Mouse (Mus musculus): ENCODE results near the gene Chst3.
A peak's percentile ranks its signal among the peaks of the same experiment; 100 is the strongest.
"Not testable (repeated sequence)": the region's sequence is repeated elsewhere in the genome, so short reads cannot be mapped to it uniquely, and the experiment has no call there.

Chst3 gene

DNA sequence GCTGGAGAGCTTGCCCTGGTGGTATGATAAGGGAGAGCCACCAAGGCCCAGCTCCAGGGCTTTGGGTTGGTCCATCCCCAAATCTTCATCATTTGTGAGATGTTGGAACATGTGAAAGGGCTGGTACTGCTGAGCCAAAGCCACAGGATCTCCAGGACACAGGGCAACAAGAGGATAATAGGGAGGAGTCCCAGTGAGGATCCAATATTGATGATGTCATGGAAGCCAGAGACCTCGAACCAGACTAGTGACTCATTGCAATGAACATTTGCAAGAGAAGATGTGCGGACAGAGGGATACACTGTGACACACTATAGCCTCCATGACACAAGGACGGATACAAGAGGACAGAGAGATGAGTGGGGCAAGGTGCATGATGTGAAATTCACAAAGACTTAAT, 60.9 kb downstream of the Chst3 start:
- DNase-seq (ENCODE audit: low spot score), result no peak

DNA sequence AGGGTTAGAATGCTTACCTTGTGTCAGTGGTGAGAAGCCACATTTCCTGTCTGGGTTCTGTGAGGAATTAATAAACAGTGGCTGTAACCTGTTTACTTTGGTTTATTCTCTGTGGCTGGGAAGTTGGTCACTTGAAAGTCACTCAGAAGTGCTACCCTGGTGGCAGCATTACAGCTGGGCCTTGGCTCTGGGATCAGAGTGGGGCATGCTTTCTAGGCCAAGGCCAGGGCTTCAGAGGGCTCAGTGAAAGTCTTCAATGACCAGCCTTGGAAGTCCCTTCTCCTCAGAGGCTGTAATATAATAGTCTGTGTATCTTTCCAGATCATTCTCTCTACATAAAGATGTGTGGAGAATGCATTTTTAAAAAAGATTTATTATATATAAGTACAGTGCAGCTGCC, 63.0 kb downstream of the Chst3 start:
- no peak for DNase-seq (ENCODE audit: low spot score)

DNA sequence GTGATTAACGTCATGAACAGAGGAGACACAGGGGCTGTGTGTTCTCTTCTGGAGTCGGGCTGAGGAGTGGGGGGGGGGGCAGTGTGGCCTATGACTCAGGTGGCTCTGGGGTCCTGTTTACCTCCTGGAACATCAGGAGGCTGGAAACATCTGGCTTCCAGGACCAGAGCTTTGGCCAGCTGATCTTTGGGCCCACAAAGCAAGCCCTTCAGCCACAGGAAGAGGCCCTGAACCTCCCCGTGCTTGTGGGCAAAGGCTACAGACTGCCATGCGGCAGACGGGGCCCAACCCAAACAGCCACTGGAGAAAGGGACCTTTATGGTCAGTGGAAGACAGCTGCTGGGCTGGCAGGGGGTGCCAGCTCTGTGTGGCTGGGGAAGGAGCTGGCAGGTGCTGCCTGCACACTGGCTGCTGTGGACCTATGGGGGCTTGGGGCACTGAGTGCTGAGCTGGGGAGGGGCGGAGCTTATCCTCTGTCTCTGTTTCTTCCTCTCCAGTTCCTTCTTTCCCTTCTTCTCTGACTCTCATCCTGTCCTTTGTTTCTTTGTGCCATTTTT, 67.9 kb downstream of the Chst3 start:
- no peak for DNase-seq (ENCODE audit: low spot score)

DNA sequence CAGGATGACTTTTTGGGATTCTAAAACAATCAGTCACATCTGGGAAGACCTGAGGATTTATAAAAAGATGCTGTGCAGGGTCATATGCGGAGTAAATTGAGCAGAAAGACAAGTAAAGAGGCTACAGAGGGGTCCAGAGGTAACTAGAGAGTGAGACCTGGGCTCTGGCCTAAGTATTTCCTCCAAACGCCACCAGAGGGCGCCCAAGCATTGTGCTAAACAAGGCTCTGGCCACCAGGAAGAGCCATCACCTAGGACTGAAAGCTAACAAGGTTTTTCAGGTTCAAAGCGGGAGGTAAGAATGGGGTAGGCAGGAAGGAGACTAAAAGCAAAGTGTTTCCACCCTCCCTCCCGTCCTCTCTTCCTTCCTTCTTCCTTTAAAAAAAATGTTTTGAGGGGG, 71.0 kb downstream of the Chst3 start:
- peak; percentile 43 for DNase-seq (ENCODE audit: low spot score)

DNA sequence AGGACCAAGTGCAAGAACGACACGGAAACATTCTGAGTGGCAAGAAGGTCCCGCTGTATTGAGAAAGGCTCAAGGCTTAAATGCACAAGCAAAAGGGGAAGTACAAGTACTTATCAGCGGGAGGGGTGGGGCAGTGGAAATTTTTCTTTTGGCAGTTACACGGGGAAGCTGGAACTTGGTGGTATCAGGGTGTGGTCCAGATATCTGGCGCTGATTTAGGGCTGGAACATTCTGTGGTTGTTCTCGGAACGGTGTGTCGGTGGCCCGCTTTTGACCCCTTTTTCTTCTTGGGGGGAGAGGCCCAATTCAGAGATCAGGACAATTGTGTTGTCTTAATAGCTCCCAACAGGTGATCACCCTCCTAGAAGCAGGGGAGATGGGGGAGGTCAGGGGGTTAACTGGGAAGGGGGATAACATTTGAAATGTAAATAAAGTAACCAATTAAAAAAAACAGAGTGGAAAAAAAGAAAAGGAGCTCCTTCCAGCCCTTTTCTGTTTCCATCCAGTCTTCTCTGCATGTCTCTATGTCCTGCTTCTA, 71.5 kb downstream of the Chst3 start:
- not testable (repeated sequence) for DNase-seq (ENCODE audit: low spot score)

DNA sequence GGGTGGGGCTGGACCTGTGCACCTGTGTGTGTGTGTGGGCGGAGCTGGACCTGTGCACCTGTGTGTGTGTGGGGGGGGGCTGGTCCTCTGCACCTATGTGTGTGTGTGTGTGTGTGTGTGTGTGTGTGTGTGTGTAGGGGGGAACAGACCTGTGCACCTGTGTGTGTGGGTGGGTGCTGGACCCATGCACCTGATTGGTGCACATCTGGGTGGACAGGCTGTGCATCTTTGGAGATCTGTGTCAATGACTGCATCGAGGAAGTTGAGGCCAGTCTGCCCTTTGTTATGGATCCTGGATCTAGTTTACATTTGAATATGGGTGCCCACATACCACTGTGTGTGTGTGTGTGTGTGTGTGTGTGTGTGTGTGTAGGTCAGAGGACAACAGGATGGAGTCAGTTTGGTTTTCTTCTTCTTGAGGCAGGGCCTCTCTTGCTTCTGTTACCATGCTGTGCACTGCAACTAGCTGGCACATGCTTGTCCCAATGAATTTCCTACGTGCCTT, 77.4 kb downstream of the Chst3 start:
- DNase-seq (ENCODE audit: low spot score), result no peak

DNA sequence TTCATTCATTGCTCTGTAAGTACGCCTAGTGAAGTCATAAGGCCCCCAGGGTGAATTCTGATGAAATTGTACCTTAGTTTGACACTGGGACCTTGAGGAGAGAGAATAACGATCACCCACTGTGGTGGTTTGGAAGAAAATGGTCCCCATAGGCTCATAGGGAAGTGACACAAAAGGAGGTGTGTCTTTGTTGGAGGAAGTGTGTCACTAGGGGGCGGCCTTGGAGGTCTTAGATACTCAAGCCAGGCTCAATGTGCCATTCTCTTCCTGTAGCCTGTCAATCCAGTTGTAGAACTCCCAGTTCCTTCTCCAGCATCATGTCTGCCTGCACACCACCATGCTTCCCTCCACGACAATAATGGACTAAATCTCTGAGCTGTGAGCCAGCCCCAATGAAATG, 78.3 kb downstream of the Chst3 start:
- no peak for DNase-seq (ENCODE audit: low spot score)

DNA sequence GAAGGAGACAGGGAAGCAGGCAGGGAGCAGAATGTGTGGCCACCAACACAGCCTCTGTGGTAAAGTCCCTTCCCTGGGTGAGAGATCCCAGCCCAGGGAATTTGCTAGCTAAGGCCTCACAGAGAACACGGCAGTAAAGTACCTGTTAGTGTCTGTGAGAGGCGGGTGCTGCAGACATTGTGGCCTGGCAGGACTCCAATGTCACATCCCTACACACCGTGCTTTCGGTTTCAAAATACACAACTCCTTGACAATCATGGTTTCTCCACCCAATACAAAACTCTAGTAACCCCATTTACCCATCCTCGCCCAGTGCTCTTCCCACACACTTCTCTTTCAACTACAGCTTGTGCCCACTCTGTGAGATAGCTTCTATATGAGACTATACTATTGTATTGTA, 80.4 kb downstream of the Chst3 start:
- DNase-seq (ENCODE audit: low spot score), result no peak

DNA sequence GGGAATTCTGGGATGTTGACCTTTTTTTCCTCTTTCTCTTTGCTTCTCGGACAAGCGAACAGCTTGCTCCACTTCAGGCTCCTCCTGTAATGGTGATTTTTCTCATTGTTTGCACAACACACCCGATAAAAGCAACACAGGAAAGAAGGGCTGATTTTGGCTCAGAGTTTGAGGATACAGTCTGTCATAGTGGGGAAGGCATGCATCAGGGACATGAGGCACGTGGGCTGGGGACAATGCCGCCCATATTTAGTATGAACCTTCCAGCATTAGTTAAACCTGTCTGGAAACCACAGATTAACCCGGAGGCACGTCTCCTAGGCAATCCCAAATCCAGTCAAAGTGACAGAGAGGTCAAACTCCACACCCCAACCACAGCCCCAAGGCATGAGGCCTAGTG, 82.1 kb downstream of the Chst3 start:
- no peak for DNase-seq (ENCODE audit: low spot score)

DNA sequence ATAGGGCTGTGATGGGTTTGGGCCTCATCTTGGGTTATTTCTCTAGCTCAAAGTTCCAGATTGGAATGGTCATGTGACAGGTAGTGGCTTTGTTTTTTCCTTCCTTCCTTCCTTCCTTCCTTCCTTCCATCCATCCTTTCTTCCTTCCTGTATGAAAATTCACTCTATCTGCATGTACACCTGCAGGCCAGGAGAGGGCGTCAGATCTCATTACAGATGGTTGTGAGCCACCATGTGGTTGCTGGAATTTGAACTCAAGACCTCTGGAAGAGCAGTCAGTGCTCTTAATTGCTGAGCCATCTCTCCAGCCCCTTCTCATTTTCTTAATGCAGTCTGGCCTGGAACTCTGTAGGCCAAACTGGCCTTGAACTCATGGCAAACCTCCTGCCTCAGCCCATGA, 83.0 kb downstream of the Chst3 start:
- DNase-seq (ENCODE audit: low spot score), result not testable (repeated sequence)

DNA sequence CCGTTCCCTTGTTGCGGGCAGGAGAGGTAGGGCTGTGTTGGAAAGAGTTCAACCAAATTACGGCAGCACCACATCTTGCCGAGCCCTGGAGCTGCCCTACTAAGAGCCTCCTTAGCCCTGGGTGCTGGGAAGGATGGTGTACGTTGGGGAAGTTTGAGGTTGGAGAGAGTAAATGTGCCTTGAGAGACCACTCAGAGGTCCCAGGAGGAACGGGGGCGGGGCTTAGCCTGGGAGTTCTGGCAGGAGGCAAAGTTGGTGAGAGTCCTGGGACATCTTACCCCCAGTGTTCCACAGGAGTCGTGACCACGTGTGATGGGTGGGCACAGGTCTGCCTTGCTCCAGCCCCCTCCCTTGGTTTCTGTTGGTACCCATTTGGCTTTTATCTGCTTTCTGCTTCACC, 84.9 kb downstream of the Chst3 start:
- no peak for DNase-seq (ENCODE audit: low spot score)

DNA sequence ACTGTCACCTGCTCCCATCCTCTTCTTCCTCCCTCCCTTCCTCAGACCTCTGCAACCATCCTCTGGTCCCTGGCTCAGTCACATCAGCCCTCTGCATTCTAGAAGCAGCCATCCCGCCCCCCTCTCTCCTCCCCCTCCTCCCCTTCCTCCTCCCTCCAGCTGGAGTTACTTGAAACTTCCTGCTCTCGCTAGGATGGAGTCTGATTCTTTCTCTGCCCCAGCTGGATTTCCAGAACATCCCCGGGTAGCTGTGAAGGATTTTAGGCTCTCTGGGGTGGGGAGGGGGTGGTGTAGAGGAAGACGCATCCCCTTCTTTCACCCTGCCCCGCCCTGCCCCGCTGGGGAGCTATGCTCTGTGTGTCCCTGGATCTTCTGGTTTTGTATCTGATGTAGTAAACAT, 85.6 kb downstream of the Chst3 start:
- no peak for DNase-seq (ENCODE audit: low spot score)
